Mouse (Mus musculus) brain, embryonic 14.5 days (tissue): ENCODE results near the gene Baiap3.

ENCODE experiments used
- CTCF ChIP-seq: fragments of 200-500 bp; IDR thresholded peaks from 2 replicates; pipeline ENCODE4 v1.5.1; 2012; ENCODE audit warnings: inconsistent platforms, mild to moderate bottlenecking, moderate library complexity, borderline replicate concordance; ENCODE audit not compliant: insufficient read depth, insufficient read length; ENCODE audit errors: extremely low read depth
- POLR2A ChIP-seq: fragments of 200-500 bp; IDR thresholded peaks from 2 replicates; pipeline ENCODE4 v1.6.1; 2012; ENCODE audit warnings: mild to moderate bottlenecking, inconsistent platforms, borderline replicate concordance; ENCODE audit not compliant: poor library complexity, insufficient read depth, insufficient read length, severe bottlenecking; ENCODE audit errors: extremely low read depth

DNA sequence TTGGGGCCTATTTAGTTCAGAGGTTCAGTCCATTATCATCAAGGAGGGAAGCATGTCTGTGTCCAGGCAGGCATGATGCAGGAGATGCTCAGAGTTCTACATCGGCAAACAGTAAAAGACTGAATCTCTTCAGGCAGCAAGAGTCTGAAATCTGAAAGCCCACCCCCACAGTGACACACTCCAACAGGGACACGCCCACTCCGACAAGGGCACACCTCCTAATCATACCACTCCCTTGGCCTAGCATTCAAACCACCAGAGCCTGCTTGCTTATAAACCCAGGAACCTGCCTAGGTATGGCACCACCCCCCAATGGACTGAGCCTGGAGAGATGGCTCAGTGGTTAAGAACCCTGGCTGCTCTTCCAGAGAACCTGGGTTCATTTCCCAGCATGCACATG lies 40.7 kb downstream of the Baiap3 start:
- TF ChIP-seq CTCF (no peak), POLR2A (no peak)
